Mouse (Mus musculus): ENCODE measurements at regions not wholly inside any gene's neighbourhood (a gene's known extent, or its start where the extent isn't known, plus 50 kb on each side); places are given as distances from the start of the nearest gene placed in this dataset.

GRCm38 (mm10) chr13:6000559-6001217, 139.4 kb downstream of the Klf6 start:
- WGBS: 74% methylated on average over 8 of the region's 8 CpGs
- Histone ChIP-seq H3K36me3 (no peaks in the 10 kb centered on the region), H3K4me3 (no peak overlapping the region), H3K4me1 (replicated peaks) (no peaks in the 10 kb centered on the region), H3K27me3 (no peaks in the 10 kb centered on the region), H3K9ac (no peak overlapping the region), H3K4me2 (no peak overlapping the region), H3K9me3 (no peaks in the 10 kb centered on the region), H3K27ac (replicated peaks) (no peak overlapping the region)
- ATAC-seq (ENCODE audit: low FRiP score, low read depth): no peak

DNA sequence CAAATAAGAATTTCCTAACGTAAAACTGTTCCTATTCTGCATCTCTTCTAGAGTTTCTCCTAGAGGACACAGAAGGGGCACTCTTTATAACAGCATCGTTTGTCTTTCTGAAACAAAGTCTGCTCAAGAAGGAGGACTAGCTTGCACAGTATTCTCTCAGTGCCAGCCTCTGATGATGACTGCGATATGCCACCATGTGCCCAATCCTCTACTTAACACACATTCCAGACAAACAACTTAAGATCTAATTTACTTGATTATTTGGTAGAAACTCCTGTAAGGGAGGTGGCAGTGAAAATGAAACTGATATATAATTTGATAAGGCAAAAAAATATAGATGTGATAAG, 139.9 kb downstream of the Klf6 start:
- H3K4me1 ChIP-seq (replicated peaks): no peaks in the 10 kb centered on the region
- no peak overlapping the region for H3K4me3 ChIP-seq
- no peaks in the 10 kb centered on the region for H3K27me3 ChIP-seq
- no peaks in the 10 kb centered on the region for H3K9me3 ChIP-seq
- ATAC-seq (ENCODE audit: low FRiP score, low read depth): no peak
- WGBS: 73% methylated on average over 3 of the region's 3 CpGs
- H3K4me2 ChIP-seq: no peak overlapping the region
- H3K27ac ChIP-seq (replicated peaks): no peak overlapping the region
- H3K9ac ChIP-seq: no peak overlapping the region
- no peaks in the 10 kb centered on the region for H3K36me3 ChIP-seq

- Histone ChIP-seq H3K4me1 (replicated peaks) (no peaks in the 10 kb centered on the region), H3K4me2 (no peak overlapping the region), H3K4me3 (no peak overlapping the region), H3K9ac (no peak overlapping the region), H3K9me3 (no peaks in the 10 kb centered on the region), H3K27ac (replicated peaks) (no peak overlapping the region), H3K36me3 (no peaks in the 10 kb centered on the region), H3K27me3 (no peaks in the 10 kb centered on the region)
- 0 out of 2 replicates have a peak, but pooled peaks have one; percentile 34 for ATAC-seq (ENCODE audit: low FRiP score, low read depth)
- 87% methylated on average over 6 of the region's 6 CpGs for WGBS
Measured at GRCm38 (mm10) chr13:6005901-6006300, 144.6 kb downstream of the Klf6 start.

- 60% methylated on average over 1 of the region's 1 CpGs for WGBS
- Histone ChIP-seq H3K4me1 (replicated peaks) (no peaks in the 10 kb centered on the region), H3K27ac (replicated peaks) (no peak overlapping the region), H3K36me3 (no peaks in the 10 kb centered on the region), H3K9me3 (no peaks in the 10 kb centered on the region), H3K4me2 (no peak overlapping the region), H3K27me3 (no peaks in the 10 kb centered on the region), H3K9ac (no peak overlapping the region), H3K4me3 (no peak overlapping the region)
- no peak for ATAC-seq (ENCODE audit: low FRiP score, low read depth)
Measured at GRCm38 (mm10) chr13:6009671-6010070, 148.4 kb downstream of the Klf6 start.

- H3K4me2 ChIP-seq: no peak overlapping the region
- WGBS: 91% methylated on average over 4 of the region's 4 CpGs
- no peak for ATAC-seq (ENCODE audit: low FRiP score, low read depth)
Measured at GRCm38 (mm10) chr13:6027207-6027606, 165.9 kb downstream of the Klf6 start.

DNA sequence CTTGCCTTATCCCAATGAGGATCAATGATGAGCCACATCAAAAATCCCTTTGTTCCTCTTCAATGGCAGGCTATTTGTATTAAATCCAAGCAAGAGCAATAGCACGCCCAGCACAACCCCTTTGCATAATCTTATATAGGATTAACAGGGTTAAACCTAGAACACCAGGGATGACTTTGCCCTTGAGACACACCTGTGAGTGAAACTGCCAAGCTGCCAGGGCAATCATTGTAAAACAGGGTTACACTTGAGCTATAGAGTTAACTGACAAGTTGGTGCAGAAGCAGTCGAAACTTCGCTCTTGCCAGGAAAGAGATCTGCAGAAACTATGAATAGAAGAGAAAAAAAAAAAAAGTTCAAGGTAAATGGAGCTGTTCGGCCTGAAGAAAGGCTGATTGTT, 167.6 kb downstream of the Klf6 start:
- no peak for ATAC-seq (ENCODE audit: low FRiP score, low read depth)
- no peak overlapping the region for H3K4me3 ChIP-seq
- H3K36me3 ChIP-seq: no peaks in the 10 kb centered on the region
- no peaks in the 10 kb centered on the region for H3K27me3 ChIP-seq
- no peaks in the 10 kb centered on the region for H3K9me3 ChIP-seq
- no peak overlapping the region for H3K27ac ChIP-seq (replicated peaks)
- 59% methylated on average over 4 of the region's 4 CpGs for WGBS
- no peak overlapping the region for H3K4me2 ChIP-seq
- H3K4me1 ChIP-seq (replicated peaks): no peaks in the 10 kb centered on the region
- H3K9ac ChIP-seq: no peak overlapping the region

More at GRCm38 (mm10) chr13:6027207-6027606, 165.9 kb downstream of the Klf6 start:
- Histone ChIP-seq H3K4me1 (replicated peaks) (no peaks in the 10 kb centered on the region), H3K4me3 (no peak overlapping the region), H3K9ac (no peak overlapping the region), H3K36me3 (no peaks in the 10 kb centered on the region), H3K27ac (replicated peaks) (no peak overlapping the region), H3K9me3 (no peaks in the 10 kb centered on the region), H3K27me3 (no peaks in the 10 kb centered on the region)

DNA sequence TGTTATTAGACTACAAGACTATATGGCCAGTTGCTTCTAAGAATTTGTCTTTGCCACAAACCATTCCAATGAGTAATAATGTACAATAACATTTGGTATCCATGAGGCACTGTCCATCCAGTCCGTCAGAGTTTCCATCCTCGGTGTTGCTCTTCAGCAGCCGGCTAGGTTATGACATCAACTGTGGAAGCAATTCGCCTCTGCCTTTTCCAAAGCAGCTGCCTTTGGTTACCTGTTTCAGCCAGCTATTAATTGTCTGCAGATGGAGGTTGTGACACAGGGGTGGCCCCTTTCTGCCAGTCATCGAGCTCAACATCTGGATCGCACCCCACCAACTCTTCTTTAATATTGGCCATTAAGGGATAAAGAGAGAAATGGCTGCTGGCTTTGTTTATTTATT, 168.2 kb downstream of the Klf6 start:
- H3K36me3 ChIP-seq: no peaks in the 10 kb centered on the region
- WGBS: 79% methylated on average over 6 of the region's 6 CpGs
- no peak for ATAC-seq (ENCODE audit: low FRiP score, low read depth)

GRCm38 (mm10) chr13:6030128-6030527, 168.8 kb downstream of the Klf6 start:
- no peaks in the 10 kb centered on the region for H3K4me1 ChIP-seq (replicated peaks)
- no peak overlapping the region for H3K4me3 ChIP-seq
- no peak overlapping the region for H3K27ac ChIP-seq (replicated peaks)
- no peak overlapping the region for H3K9ac ChIP-seq
- H3K36me3 ChIP-seq: no peaks in the 10 kb centered on the region
- no peak for ATAC-seq (ENCODE audit: low FRiP score, low read depth)
- H3K27me3 ChIP-seq: no peaks in the 10 kb centered on the region
- H3K4me2 ChIP-seq: no peak overlapping the region
- no peaks in the 10 kb centered on the region for H3K9me3 ChIP-seq
- 88% methylated on average over 2 of the region's 2 CpGs for WGBS

More for the DNA sequence above, 168.2 kb downstream of the Klf6 start:
- Histone ChIP-seq H3K27ac (replicated peaks) (no peak overlapping the region), H3K4me3 (no peak overlapping the region), H3K4me1 (replicated peaks) (no peaks in the 10 kb centered on the region), H3K27me3 (no peaks in the 10 kb centered on the region), H3K9me3 (no peaks in the 10 kb centered on the region), H3K4me2 (no peak overlapping the region), H3K9ac (no peak overlapping the region)

- no peaks in the 10 kb centered on the region for H3K9me3 ChIP-seq
- no peak overlapping the region for H3K27ac ChIP-seq (replicated peaks)
- no peak overlapping the region for H3K4me3 ChIP-seq
- 0 out of 2 replicates have a peak, but pooled peaks cover 3% of the 10 kb centered on the region for H3K4me1 ChIP-seq (replicated peaks)
- no peak for ATAC-seq (ENCODE audit: low FRiP score, low read depth)
- no peaks in the 10 kb centered on the region for H3K36me3 ChIP-seq
- H3K4me2 ChIP-seq: no peak overlapping the region
- no peaks in the 10 kb centered on the region for H3K27me3 ChIP-seq
- WGBS: 35% methylated on average over 7 of the region's 7 CpGs
- H3K9ac ChIP-seq: no peak overlapping the region
Measured at GRCm38 (mm10) chr13:6040132-6040531, 178.8 kb downstream of the Klf6 start.

DNA sequence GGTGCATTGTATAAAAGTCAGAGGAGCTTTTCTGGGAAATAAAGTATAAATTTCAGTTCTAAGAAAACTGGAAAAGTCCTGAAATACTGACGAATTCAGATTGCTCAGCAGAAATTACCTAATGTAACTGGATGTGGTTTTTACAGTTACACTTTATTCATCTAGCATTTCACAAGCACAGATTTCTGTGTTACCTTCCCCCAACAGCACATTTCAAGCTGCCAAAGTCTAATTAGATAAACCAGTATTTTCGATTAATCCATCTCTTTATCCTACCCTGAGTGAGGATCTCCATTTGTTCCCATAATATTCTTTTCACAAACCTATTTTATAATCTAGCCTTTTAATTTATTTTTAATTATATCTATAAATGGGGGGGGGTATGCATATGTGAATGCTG, 179.4 kb downstream of the Klf6 start:
- WGBS: 83% methylated on average over 2 of the region's 2 CpGs
- H3K4me1 ChIP-seq (replicated peaks): 0 out of 2 replicates have a peak, but pooled peaks cover 3% of the 10 kb centered on the region
- no peaks in the 10 kb centered on the region for H3K27me3 ChIP-seq
- H3K4me2 ChIP-seq: no peak overlapping the region
- H3K4me3 ChIP-seq: no peak overlapping the region
- ATAC-seq (ENCODE audit: low FRiP score, low read depth): no peak
- H3K36me3 ChIP-seq: no peaks in the 10 kb centered on the region
- no peak overlapping the region for H3K27ac ChIP-seq (replicated peaks)
- no peaks in the 10 kb centered on the region for H3K9me3 ChIP-seq
- no peak overlapping the region for H3K9ac ChIP-seq

GRCm38 (mm10) chr13:6042495-6042894, 181.2 kb downstream of the Klf6 start:
- WGBS: 85% methylated on average over 6 of the region's 6 CpGs

DNA sequence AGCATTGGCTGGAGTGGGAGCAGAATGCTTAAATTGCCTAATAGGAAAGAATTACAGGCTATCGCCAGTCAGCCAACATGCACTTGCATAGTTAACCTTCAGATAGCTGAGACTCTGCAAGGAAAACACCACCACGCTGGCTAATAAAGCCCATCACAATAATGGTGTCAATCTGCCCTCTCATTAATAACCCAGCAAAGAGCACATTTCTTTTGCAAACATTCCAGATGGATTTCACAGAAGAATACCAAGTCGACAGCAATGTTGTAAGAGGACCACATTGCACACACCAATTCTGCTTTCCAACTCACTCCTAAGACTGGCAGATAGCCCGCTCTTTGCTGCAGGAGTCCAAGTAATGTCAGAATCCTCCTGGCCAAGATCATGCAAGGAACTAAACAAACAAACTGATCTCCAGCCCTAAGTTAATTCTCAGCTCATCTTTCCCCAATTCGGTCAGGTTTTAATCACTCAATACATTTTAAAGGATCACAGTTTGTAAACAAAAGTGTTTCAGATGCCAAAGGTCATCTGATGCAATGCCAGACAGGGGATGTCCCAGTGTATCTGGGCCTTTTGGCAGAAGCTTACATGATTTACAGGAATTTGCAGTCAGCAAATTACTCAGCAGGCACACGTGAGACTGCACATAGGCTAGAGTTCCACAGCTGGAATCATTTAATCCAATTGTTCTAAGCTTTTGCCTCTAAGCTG, 198.4 kb downstream of the Klf6 start:
- Histone ChIP-seq H3K27ac (replicated peaks) (0 out of 2 replicates have a peak overlapping the region, but pooled peaks have one; percentile 11), H3K9ac (no peak overlapping the region), H3K4me1 (replicated peaks) (peaks cover 7% of the 10 kb centered on the region), H3K27me3 (no peaks in the 10 kb centered on the region), H3K36me3 (no peaks in the 10 kb centered on the region), H3K4me2 (no peak overlapping the region), H3K4me3 (no peak overlapping the region), H3K9me3 (no peaks in the 10 kb centered on the region)
- WGBS: 41% methylated on average over 6 of the region's 6 CpGs
- peak; percentile 63; the same call in 1 of the 2 replicates for ATAC-seq (ENCODE audit: low FRiP score, low read depth)

More at GRCm38 (mm10) chr13:6042495-6042894, 181.2 kb downstream of the Klf6 start:
- no peak overlapping the region for H3K4me2 ChIP-seq
- no peak for ATAC-seq (ENCODE audit: low FRiP score, low read depth)
- no peak overlapping the region for H3K27ac ChIP-seq (replicated peaks)
- no peak overlapping the region for H3K4me3 ChIP-seq
- H3K27me3 ChIP-seq: no peaks in the 10 kb centered on the region
- H3K9ac ChIP-seq: no peak overlapping the region
- 0 out of 2 replicates have a peak, but pooled peaks cover 3% of the 10 kb centered on the region for H3K4me1 ChIP-seq (replicated peaks)
- H3K36me3 ChIP-seq: no peaks in the 10 kb centered on the region
- H3K9me3 ChIP-seq: no peaks in the 10 kb centered on the region
